ENCODE assay signal across 22 mouse cellular contexts in the genomic region with DNA sequence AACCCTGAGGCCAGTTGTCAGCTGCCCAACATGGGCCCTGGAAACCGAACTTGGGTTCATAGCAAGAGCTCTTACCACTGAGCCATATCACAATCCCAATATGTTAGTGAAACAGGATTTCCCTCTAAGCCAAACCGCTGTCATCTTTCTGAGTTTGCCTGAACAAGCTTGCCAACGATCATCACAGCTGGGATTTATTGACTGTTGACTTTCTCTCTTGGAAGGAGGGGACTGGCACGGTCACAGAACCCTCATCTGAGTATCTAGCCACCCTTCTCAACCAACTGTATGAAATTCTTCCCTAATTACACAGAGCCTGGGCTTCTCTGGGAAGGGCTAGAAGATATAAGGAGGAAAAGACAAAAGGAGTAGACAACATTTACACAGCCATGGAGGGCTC. TPM values are rescaled to one million over a fixed set of nuclear protein-coding genes. Genes with fewer than 3 reads are reported as not detected.
DNase-seq lines count a peak whose midpoint lies in the region; ATAC-seq and TF ChIP-seq lines count a peak whose summit lies in the region.
"Had no signal": no experiment of that assay in that cellular context is flagged by ENCODE, and none has a peak within 500 bp of the region (broad histone marks: within the 10 kb centered on the region; RNA-seq: fewer than 3 reads in every experiment).

No protein-coding gene starts in this region.

- H3K36me3 ChIP-seq in heart, adult 2 months (ENCODE audit: control insufficient read depth, insufficient read depth, low read length), result no peaks in the 10 kb centered on the region
- no peaks in the 10 kb centered on the region for H3K36me3 ChIP-seq in lung, postnatal 0 days (ENCODE audit: insufficient read depth, low read length)
- no peaks in the 10 kb centered on the region for H3K36me3 ChIP-seq in hindbrain, embryonic 11.5 days (ENCODE audit: control insufficient read depth, insufficient read depth, low read length)
- H3K36me3 ChIP-seq: embryonic facial prominence, embryonic 10.5 days; heart, embryonic 13.5 days; hindbrain, embryonic 10.5 days; hindbrain, embryonic 15.5 days had no signal

- H3K4me3 ChIP-seq in heart, adult 2 months, result no peak overlapping the region
- no peak overlapping the region for H3K4me3 ChIP-seq in lung, postnatal 0 days (ENCODE audit: low read depth, low read length)
- H3K4me3 ChIP-seq in hindbrain, embryonic 11.5 days (ENCODE audit: low read depth, low read length), result no peak overlapping the region
- H3K4me3 ChIP-seq: embryonic facial prominence, embryonic 10.5 days; forebrain, embryonic 13.5 days; gastrocnemius, adult 2 months; heart, embryonic 13.5 days; hindbrain, embryonic 10.5 days; hindbrain, embryonic 15.5 days had no signal

- no peaks in the 10 kb centered on the region for H3K4me1 ChIP-seq in heart, adult 2 months (ENCODE audit: control insufficient read depth, insufficient read depth, low read length)
- peaks cover 3% of the 10 kb centered on the region; the same call in 1 of the 2 replicates for H3K4me1 ChIP-seq in lung, postnatal 0 days (ENCODE audit: insufficient read depth, low read depth, low read length)
- H3K4me1 ChIP-seq in hindbrain, embryonic 11.5 days (replicated peaks; ENCODE audit: control insufficient read depth, insufficient read depth, low read length), result no peaks in the 10 kb centered on the region
- H3K4me1 ChIP-seq: embryonic facial prominence, embryonic 10.5 days; forebrain, embryonic 13.5 days; heart, embryonic 13.5 days; hindbrain, embryonic 10.5 days; hindbrain, embryonic 15.5 days had no signal

- no peak for TF ChIP-seq POLR2A in heart, adult 2 months (IDR thresholded peaks at IDR 0.05; ENCODE audit: insufficient read depth, low read depth, low read length)

- peak; percentile 35; the same call in 1 of the 2 replicates for ATAC-seq in lung, postnatal 0 days
- no peak for ATAC-seq in hindbrain, embryonic 11.5 days (ENCODE audit: low FRiP score)
- ATAC-seq: forebrain, embryonic 13.5 days; intestine, embryonic 16.5 days had no signal

- H3K9me3 ChIP-seq in lung, postnatal 0 days (ENCODE audit: low read length), result no peaks in the 10 kb centered on the region
- no peaks in the 10 kb centered on the region for H3K9me3 ChIP-seq in hindbrain, embryonic 11.5 days (ENCODE audit: control insufficient read depth, low read length)
- H3K9me3 ChIP-seq: embryonic facial prominence, embryonic 10.5 days; forebrain, embryonic 13.5 days; heart, embryonic 13.5 days; hindbrain, embryonic 10.5 days; hindbrain, embryonic 15.5 days had no signal

- no peak for TF ChIP-seq CTCF in heart, adult 2 months (IDR thresholded peaks at IDR 0.05)
- no peak for TF ChIP-seq CTCF in lung, postnatal 0 days (IDR thresholded peaks at IDR 0.05)

- no peak overlapping the region for H3K27ac ChIP-seq in heart, adult 2 months
- no peak overlapping the region for H3K27ac ChIP-seq in lung, postnatal 0 days (ENCODE audit: low read length)
- H3K27ac ChIP-seq in hindbrain, embryonic 11.5 days (ENCODE audit: low read depth, low read length), result no peak overlapping the region
- H3K27ac ChIP-seq: embryonic facial prominence, embryonic 10.5 days; forebrain, embryonic 13.5 days; gastrocnemius, adult 2 months; heart, embryonic 13.5 days; hindbrain, embryonic 10.5 days; hindbrain, embryonic 15.5 days had no signal

- intact Hi-C loops in heart, postnatal 10 days (cut with DNase I), result no loop called here
- intact Hi-C loops in heart, adult 2 months (cut with DNase I), result no loop called here

- DNase-seq in heart, postnatal 10 days, result peak; percentile 28 to 38
- no peak for DNase-seq in heart, adult 2 months
- peak; percentile 16 for DNase-seq in NIH3T3 (ENCODE audit: low read depth)
- peak; percentile 37 for DNase-seq in lung, postnatal 0 days (ENCODE audit: low spot score)
- DNase-seq in lung, postnatal 36 days, result peak; percentile 47
- DNase-seq in ovary, postnatal 14 days (ENCODE audit: low spot score), result no peak
- DNase-seq in hindbrain, embryonic 11.5 days (ENCODE audit: low spot score), result no peak
- DNase-seq: adrenal gland, adult 8-10 months; adrenal gland, postnatal 36 days; cerebellum, adult 2 months; cerebellum, postnatal 10 days; gastrocnemius, adult 2 months had no signal

- H3K79me2 ChIP-seq in heart, adult 2 months (replicated peaks; ENCODE audit: control insufficient read depth, insufficient read depth, low read length), result no peaks in the 10 kb centered on the region

- no peaks in the 10 kb centered on the region for H3K27me3 ChIP-seq in heart, adult 2 months (ENCODE audit: control insufficient read depth, insufficient read depth, low read length)
- no peaks in the 10 kb centered on the region for H3K27me3 ChIP-seq in lung, postnatal 0 days (replicated peaks; ENCODE audit: insufficient read depth, low read length)
- H3K27me3 ChIP-seq in hindbrain, embryonic 11.5 days (ENCODE audit: control insufficient read depth, insufficient read depth, low read length), result no peaks in the 10 kb centered on the region
- H3K27me3 ChIP-seq: forebrain, embryonic 13.5 days; heart, embryonic 13.5 days; hindbrain, embryonic 15.5 days had no signal

- H3K9ac ChIP-seq in heart, adult 2 months (ENCODE audit: low read depth, low read length), result no peak overlapping the region
- no peak overlapping the region for H3K9ac ChIP-seq in lung, postnatal 0 days (replicated peaks; ENCODE audit: low read depth)
- H3K9ac ChIP-seq in hindbrain, embryonic 11.5 days (ENCODE audit: low read depth, low read length), result no peak overlapping the region
- H3K9ac ChIP-seq: forebrain, embryonic 13.5 days; heart, embryonic 13.5 days; hindbrain, embryonic 15.5 days had no signal

- 68% methylated on average over 4 of the region's 4 CpGs for WGBS in heart, adult 2 months
- 42% methylated on average over 4 of the region's 4 CpGs for WGBS in lung, postnatal 0 days
- WGBS in hindbrain, embryonic 11.5 days, result 82% methylated on average over 4 of the region's 4 CpGs

- no peak for TF ChIP-seq EP300 in heart, adult 2 months (IDR thresholded peaks at IDR 0.05; ENCODE audit: insufficient read depth, low read depth, low read length)
- TF ChIP-seq EP300 in lung, postnatal 0 days (IDR thresholded peaks at IDR 0.05), result no peak

- no peak overlapping the region for H3K4me2 ChIP-seq in lung, postnatal 0 days (replicated peaks; ENCODE audit: low read depth, low read length)
- H3K4me2 ChIP-seq in hindbrain, embryonic 11.5 days (replicated peaks; ENCODE audit: low read depth, low read length), result no peak overlapping the region
- H3K4me2 ChIP-seq: forebrain, embryonic 13.5 days; heart, embryonic 13.5 days; hindbrain, embryonic 15.5 days had no signal

RNA-seq across cellular contexts. Expression of a gene that starts 22.2 kb away (rescaled TPM):
- 1 to 10 TPM; 3.0 to 3.2 TPM for total RNA-seq in heart, postnatal 10 days (2021)
- 1 to 10 TPM; 2.2 to 3.0 TPM for total RNA-seq in heart, adult 2 months (2021)
- 2.0 and 2.7 TPM in 2 replicates for polyA plus RNA-seq in heart, adult 2 months (2012; rRNA removed)
- 13.0 and 13.2 TPM in 2 replicates for polyA plus RNA-seq in lung, postnatal 0 days (2015; fragmentation: Nextera tagmentation; extraction: Ambion mirVana)
- 11.2 and 13.4 TPM in 2 replicates for polyA plus RNA-seq in hindbrain, embryonic 11.5 days (2014; fragmentation: Nextera tagmentation; extraction: Ambion mirVana)

RNA-seq across cellular contexts. Expression of a gene that starts 26.1 kb away (rescaled TPM):
- not detected for total RNA-seq in heart, postnatal 10 days (2021)
- not detected for total RNA-seq in heart, adult 2 months (2021)
- not detected in 2 replicates for polyA plus RNA-seq in heart, adult 2 months (2012; rRNA removed)
- polyA plus RNA-seq in lung, postnatal 0 days (2015; fragmentation: Nextera tagmentation; extraction: Ambion mirVana), result not detected in 2 replicates
- not detected in 2 replicates for polyA plus RNA-seq in hindbrain, embryonic 11.5 days (2014; fragmentation: Nextera tagmentation; extraction: Ambion mirVana)
- total RNA-seq: adrenal gland, adult 8-10 months; adrenal gland, postnatal 36 days; ES-E14; gastrocnemius, adult 2 months; gastrocnemius, postnatal 4 days had no signal
- polyA plus RNA-seq: cerebellum, adult 2 months; embryonic facial prominence, embryonic 10.5 days; embryonic facial prominence, embryonic 14.5 days; forebrain, embryonic 13.5 days; heart, embryonic 13.5 days; heart, postnatal 0 days; hindbrain, embryonic 10.5 days; hindbrain, embryonic 15.5 days; intestine, embryonic 16.5 days had no signal

Comparison
In these comparisons a context has a peak if more than half of its experiments do, and no peak if none do; other contexts are left out.
1. DNase-seq: peak in heart, postnatal 10 days (2 of 2), NIH3T3 (single experiment), lung, postnatal 0 days (single experiment) and lung, postnatal 36 days (single experiment); none in heart, adult 2 months (0 of 2), ovary, postnatal 14 days (single experiment) and hindbrain, embryonic 11.5 days (single experiment).